Mouse (Mus musculus) embryonic fibroblast, embryonic 13.5 days (primary cell): ENCODE results near the gene 0610012G03Rik.

ENCODE experiments used
- CTCF ChIP-seq: IDR thresholded peaks from 2 replicates; pipeline ENCODE4 v1.5.1; 2011; ENCODE audit warnings: mild to moderate bottlenecking, control low read depth, low read length, moderate library complexity, borderline replicate concordance; ENCODE audit not compliant: insufficient read depth
- POLR2A ChIP-seq: IDR thresholded peaks from 2 replicates; pipeline ENCODE4 v1.6.1; 2011; ENCODE audit warnings: low read depth, mild to moderate bottlenecking, control low read depth, low read length, moderate library complexity

DNA sequence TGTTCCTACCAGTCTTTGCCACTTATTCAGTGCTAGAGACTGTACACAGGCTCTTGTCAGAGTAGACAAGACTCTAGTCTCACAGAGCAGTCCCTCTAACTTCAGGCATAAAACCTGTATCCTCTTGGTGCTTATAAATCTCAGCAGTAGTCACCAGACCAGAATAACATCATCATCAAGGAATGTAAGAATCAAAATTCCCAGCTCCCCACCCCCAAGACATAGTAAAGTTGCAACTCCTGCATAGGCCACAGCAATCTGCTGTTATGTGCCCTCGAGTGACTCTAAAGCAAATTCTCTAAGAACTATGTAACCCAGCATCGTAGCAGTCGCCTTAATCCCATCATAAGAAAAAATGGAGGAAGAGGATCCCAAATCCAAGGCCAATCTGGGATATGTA, 31.2 kb upstream of the 0610012G03Rik start:
- no peak for TF ChIP-seq POLR2A
- TF ChIP-seq CTCF: no peak
